Mouse (Mus musculus) stomach, postnatal 0 days (tissue): ENCODE data around the gene Cxcr4.

Source experiments
- CTCF ChIP-seq: IDR thresholded peaks from 2 replicates; pipeline ENCODE4 v1.5.1; 2016; ENCODE audit warnings: antibody characterized with exemption, low read depth, mild to moderate bottlenecking, moderate library complexity
- EP300 ChIP-seq: optimal IDR thresholded peaks from 2 replicates; pipeline ENCODE3; 2016; ENCODE audit warnings: antibody characterized with exemption

GRCm38 (mm10) chr1:128626144-128626678 is 34.1 kb upstream of the Cxcr4 start:
- TF ChIP-seq CTCF: no peak
- no peak for TF ChIP-seq EP300
